Mouse (Mus musculus): Measurements from ENCODE around the gene Ftl1. TPM values are rescaled to one million over a fixed set of nuclear protein-coding genes. Genes with fewer than 3 reads are reported as not detected.

Ftl1 gene
- total and polyA plus RNA-seq, 3 experiments = 31.2 to 1,027 (median 142) TPM

DNA sequence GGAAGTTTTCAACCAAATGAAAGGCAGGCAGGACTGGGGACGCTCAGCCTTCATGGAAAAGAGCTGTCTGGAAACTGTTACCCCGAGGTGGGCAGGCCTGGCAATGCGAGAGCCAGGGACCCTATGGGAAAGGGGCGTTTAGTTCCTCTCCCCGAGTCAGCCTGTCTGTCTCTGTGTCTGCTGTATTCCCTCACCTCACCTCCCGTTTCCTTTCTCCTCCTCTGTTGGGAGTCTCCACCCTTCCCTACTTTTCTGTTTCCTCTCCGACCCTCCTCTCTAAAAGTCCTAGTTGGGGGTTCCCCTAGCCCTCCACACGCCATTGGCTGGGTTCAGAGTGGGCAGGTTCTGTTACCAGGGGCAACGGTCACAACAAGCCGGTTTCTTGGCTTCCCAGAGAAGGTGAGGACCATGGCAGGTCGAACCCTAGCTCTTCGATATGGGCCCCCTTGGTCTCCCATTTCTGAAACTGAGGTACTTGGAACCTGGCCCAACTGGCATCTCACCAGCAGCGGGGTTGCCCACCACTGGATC lies 41.7 kb downstream of the Ftl1 start:
- Histone ChIP-seq H3K9me3 (replicated peaks; ENCODE audit: low read length) (no peaks in the 10 kb centered on the region), H3K4me1 (ENCODE audit: control insufficient read depth in 1 of 2, insufficient read depth in 2 of 2) (peaks cover 7 to 21% of the 10 kb centered on the region in 2 experiments; a peak in 3 of 4 replicates), H3K36me3 (replicated peaks in 1 of 2; ENCODE audit: control insufficient read depth in 1 of 2, insufficient read depth in 1 of 2, low read length in 1 of 2) (peaks cover 29 to 43% of the 10 kb centered on the region in 2 experiments), H3K4me2 (ENCODE audit: insufficient read depth, low read depth, poor library complexity, severe bottlenecking) (no peak overlapping the region), H3K27ac (ENCODE audit: insufficient read depth, low read depth) (no peak overlapping the region), H3K79me2 (replicated peaks; ENCODE audit: control insufficient read depth, extremely low read depth, insufficient read depth, poor library complexity, severe bottlenecking) (no peaks in the 10 kb centered on the region), H3K4me3 (replicated peaks in 1 of 3; ENCODE audit: low read depth in 2 of 3, low read length in 2 of 3, poor library complexity in 1 of 3) (no peak overlapping the region), H3K27me3 (replicated peaks) (peaks cover 6% of the 10 kb centered on the region), H3K9ac (ENCODE audit: insufficient read depth, low read depth) (no peak overlapping the region)
- in situ Hi-C loops (cut with MboI; ENCODE audit: low pct_ligation_motif_present, low pct_unique_long_range_greater_than_20kb, low sequenced_read_pairs) = no loop called here
- DNase-seq (ENCODE audit: extremely low read depth) = no peak
- dilution Hi-C loops (cut with MboI; ENCODE audit: extremely low pct_ligation_motif_present, extremely low pct_unique_long_range_greater_than_20kb, low sequenced_read_pairs) = no loop called here
- TF ChIP-seq HCFC1 (IDR thresholded peaks at IDR 0.05; ENCODE audit: low read depth, low read length) = no peak
- TF ChIP-seq SMC3 (IDR thresholded peaks at IDR 0.05; ENCODE audit: low read depth, low read length) = no peak
- TF ChIP-seq TBP (conservative IDR thresholded peaks at IDR 0.05; ENCODE audit: low read depth, low read length) = no peak

GRCm38 (mm10) chr7:45415636-45416035 lies 44.0 kb downstream of the Ftl1 start:
- DNase-seq (ENCODE audit: extremely low read depth) = no peak
- H3K79me2 ChIP-seq (replicated peaks; ENCODE audit: control insufficient read depth, extremely low read depth, insufficient read depth, poor library complexity, severe bottlenecking) = no peaks in the 10 kb centered on the region

DNA sequence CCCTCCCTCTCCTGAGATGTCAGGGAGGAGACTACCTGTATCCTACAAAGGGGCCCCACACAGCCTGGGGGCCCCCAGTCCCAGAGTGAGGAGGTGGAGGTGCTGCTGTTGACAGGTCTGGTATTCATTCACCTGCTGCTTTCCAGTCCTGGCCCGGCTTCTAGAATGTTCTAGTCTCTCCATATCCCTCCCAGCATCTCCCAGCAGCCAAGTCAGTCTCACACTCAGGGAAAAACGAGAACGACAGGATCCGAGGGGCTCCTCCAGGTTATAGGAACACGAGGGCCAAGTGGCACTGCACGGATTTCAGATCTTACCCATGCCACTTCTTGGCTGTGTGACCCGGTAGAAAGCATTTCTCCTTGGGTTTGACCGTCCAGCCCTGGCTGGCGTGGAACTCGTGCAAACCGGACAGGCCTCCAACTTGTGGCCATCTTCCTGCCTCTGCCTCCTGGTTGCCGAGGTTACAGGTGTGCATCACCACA lies 44.9 kb downstream of the Ftl1 start:
- Histone ChIP-seq H3K79me2 (replicated peaks; ENCODE audit: control insufficient read depth, extremely low read depth, insufficient read depth, poor library complexity, severe bottlenecking) (no peaks in the 10 kb centered on the region), H3K4me2 (ENCODE audit: insufficient read depth, low read depth, poor library complexity, severe bottlenecking) (no peak overlapping the region), H3K4me1 (ENCODE audit: control insufficient read depth in 1 of 2, insufficient read depth in 2 of 2) (peaks cover 7 to 27% of the 10 kb centered on the region in 2 experiments; a peak in 3 of 4 replicates), H3K27ac (ENCODE audit: insufficient read depth, low read depth) (no peak overlapping the region), H3K36me3 (replicated peaks in 1 of 2; ENCODE audit: control insufficient read depth in 1 of 2, insufficient read depth in 1 of 2, low read length in 1 of 2) (peaks cover 0 to 10% of the 10 kb centered on the region in 2 experiments), H3K9me3 (replicated peaks; ENCODE audit: low read length) (no peaks in the 10 kb centered on the region), H3K27me3 (replicated peaks) (peaks cover 34% of the 10 kb centered on the region), H3K9ac (ENCODE audit: insufficient read depth, low read depth) (no peak overlapping the region), H3K4me3 (replicated peaks in 1 of 3; ENCODE audit: low read depth in 2 of 3, low read length in 2 of 3, poor library complexity in 1 of 3) (no peak overlapping the region)
- dilution Hi-C loops (cut with MboI; ENCODE audit: extremely low pct_ligation_motif_present, extremely low pct_unique_long_range_greater_than_20kb, low sequenced_read_pairs) (no loop called here), in situ Hi-C loops (cut with MboI; ENCODE audit: low pct_ligation_motif_present, low pct_unique_long_range_greater_than_20kb, low sequenced_read_pairs) (no loop called here)
- TF ChIP-seq BHLHE40 (IDR thresholded peaks at IDR 0.05; ENCODE audit: low read depth, low read length) (no peak), TBP (conservative IDR thresholded peaks at IDR 0.05; ENCODE audit: low read depth, low read length) (no peak), TCF12 (IDR thresholded peaks at IDR 0.05; ENCODE audit: low read depth, low read length) (no peak), GABPA (IDR thresholded peaks at IDR 0.05; ENCODE audit: insufficient replicate concordance, low read depth, low read length) (no peak), MAFK (IDR thresholded peaks at IDR 0.05; ENCODE audit: insufficient replicate concordance, low read length) (no peak), KAT2A (IDR thresholded peaks at IDR 0.05; ENCODE audit: insufficient replicate concordance, low read length) (no peak), EP300 (IDR thresholded peaks at IDR 0.05; ENCODE audit: low read length) (no peak), MAX (IDR thresholded peaks at IDR 0.05; ENCODE audit: low read length) (no peak), MXI1 (IDR thresholded peaks at IDR 0.05; ENCODE audit: low read depth, low read length) (no peak), ETS1 (conservative IDR thresholded peaks at IDR 0.05; ENCODE audit: low read depth, low read length) (no peak), RAD21 (IDR thresholded peaks at IDR 0.05; ENCODE audit: low read depth, low read length) (no peak), MEF2A (IDR thresholded peaks at IDR 0.05; ENCODE audit: borderline replicate concordance, low read depth, low read length) (no peak), POLR2AphosphoS2 (IDR thresholded peaks at IDR 0.05; ENCODE audit: low read depth, low read length) (no peak), ZC3H11A (IDR thresholded peaks at IDR 0.05; ENCODE audit: low read depth, low read length) (no peak), NRF1 (IDR thresholded peaks at IDR 0.05; ENCODE audit: low read depth, low read length) (no peak), NELFE (IDR thresholded peaks at IDR 0.05; ENCODE audit: low read depth, low read length) (no peak), E2F4 (IDR thresholded peaks at IDR 0.05; ENCODE audit: insufficient replicate concordance, low read depth, low read length) (no peak)
- DNase-seq (ENCODE audit: extremely low read depth) = no peak

More at GRCm38 (mm10) chr7:45415636-45416035, 44.0 kb downstream of the Ftl1 start:
- Histone ChIP-seq H3K9me3 (replicated peaks; ENCODE audit: low read length) (no peaks in the 10 kb centered on the region), H3K4me1 (ENCODE audit: control insufficient read depth in 1 of 2, insufficient read depth in 2 of 2) (peaks cover 7 to 22% of the 10 kb centered on the region in 2 experiments; a peak in 3 of 4 replicates), H3K27me3 (replicated peaks) (peaks cover 25% of the 10 kb centered on the region), H3K36me3 (replicated peaks in 1 of 2; ENCODE audit: control insufficient read depth in 1 of 2, insufficient read depth in 1 of 2, low read length in 1 of 2) (peaks cover 6 to 19% of the 10 kb centered on the region in 2 experiments), H3K4me2 (ENCODE audit: insufficient read depth, low read depth, poor library complexity, severe bottlenecking) (no peak overlapping the region), H3K4me3 (replicated peaks in 1 of 3; ENCODE audit: low read depth in 2 of 3, low read length in 2 of 3, poor library complexity in 1 of 3) (no peak overlapping the region), H3K9ac (ENCODE audit: insufficient read depth, low read depth) (no peak overlapping the region), H3K27ac (ENCODE audit: insufficient read depth, low read depth) (no peak overlapping the region)
- dilution Hi-C loops (cut with MboI; ENCODE audit: extremely low pct_ligation_motif_present, extremely low pct_unique_long_range_greater_than_20kb, low sequenced_read_pairs) = no loop called here
- TF ChIP-seq MAFK (IDR thresholded peaks at IDR 0.05; ENCODE audit: insufficient replicate concordance, low read length) (no peak), SIN3A (IDR thresholded peaks at IDR 0.05; ENCODE audit: low read length) (no peak), USF1 (IDR thresholded peaks at IDR 0.05; ENCODE audit: low read depth, low read length) (no peak), RCOR1 (conservative IDR thresholded peaks at IDR 0.05; ENCODE audit: low read depth, low read length) (no peak), ELF1 (IDR thresholded peaks at IDR 0.05; ENCODE audit: low read depth, low read length) (no peak), PAX5 (IDR thresholded peaks at IDR 0.05; ENCODE audit: low read length) (no peak), ZNF384 (IDR thresholded peaks at IDR 0.05; ENCODE audit: low read depth, low read length) (no peak), MAZ (IDR thresholded peaks at IDR 0.05; ENCODE audit: low read depth, low read length) (no peak), POLR2A (IDR thresholded peaks at IDR 0.05; ENCODE audit: low read depth, low read length) (no peak), HCFC1 (IDR thresholded peaks at IDR 0.05; ENCODE audit: low read depth, low read length) (no peak)
- in situ Hi-C loops (cut with MboI; ENCODE audit: low pct_ligation_motif_present, low pct_unique_long_range_greater_than_20kb, low sequenced_read_pairs) = no loop called here

All from CH12.LX (cell line).